Mouse (Mus musculus) liver, adult 2 months (tissue): Measurements from ENCODE around the gene Fhit. TPM values are rescaled to one million over a fixed set of nuclear protein-coding genes. Genes with fewer than 3 reads are reported as not detected.

ENCODE experiments used
- DNase-seq: peaks from one replicate; pipeline ENCODE4 v3.0.0-alpha.2; 2011; ENCODE audit warnings: low read depth, low spot score; ENCODE audit errors: extremely low read depth
- H3K27ac ChIP-seq: fragments of 200-500 bp; replicated peaks from 2 replicates; pipeline ENCODE4 v1.5.1; 2012; ENCODE audit warnings: low read depth, mild to moderate bottlenecking, control low read depth, inconsistent platforms, low read length; ENCODE audit not compliant: insufficient read depth
- H3K27me3 ChIP-seq: fragments of 200-500 bp; 2 replicates; pipeline ENCODE4 v1.6.1; 2012; ENCODE audit warnings: mild to moderate bottlenecking, moderate library complexity, low read length, inconsistent platforms; ENCODE audit not compliant: control insufficient read depth, insufficient read depth
- H3K36me3 ChIP-seq: fragments of 200-500 bp; 2 replicates; pipeline ENCODE4 v1.6.1; 2012; ENCODE audit warnings: low read length, inconsistent platforms; ENCODE audit not compliant: control insufficient read depth, insufficient read depth
- H3K4me1 ChIP-seq: fragments of 200-500 bp; 2 replicates; pipeline ENCODE4 v1.6.1; 2011; ENCODE audit warnings: low read length; ENCODE audit not compliant: control insufficient read depth, insufficient read depth
- H3K4me3 ChIP-seq: fragments of 200-500 bp; 2 replicates; pipeline ENCODE4 v1.5.1; 2011; ENCODE audit warnings: low read depth, mild to moderate bottlenecking, control low read depth, low read length, moderate library complexity; ENCODE audit not compliant: insufficient read depth
- H3K79me2 ChIP-seq: fragments of 200-500 bp; 2 replicates; pipeline ENCODE4 v1.6.1; 2012; ENCODE audit warnings: inconsistent platforms, mild to moderate bottlenecking, low read length, moderate library complexity; ENCODE audit not compliant: control insufficient read depth, insufficient read depth
- H3K9ac ChIP-seq: fragments of 200-500 bp; 2 replicates; pipeline ENCODE4 v1.6.1; 2012; ENCODE audit warnings: low read depth, mild to moderate bottlenecking, control low read depth, inconsistent platforms, low read length
- CTCF ChIP-seq: fragments of 200-500 bp; IDR thresholded peaks from 2 replicates; pipeline ENCODE4 v1.5.1; 2011; ENCODE audit warnings: low read depth, low read length, control low read depth
- POLR2A ChIP-seq: fragments of 200-500 bp; IDR thresholded peaks from 2 replicates; pipeline ENCODE4 v1.6.1; 2011; ENCODE audit warnings: low read length, control low read depth; ENCODE audit not compliant: insufficient read depth; ENCODE audit errors: extremely low read depth
- WGBS: fragments of 180-500 bp; shearing (Covaris S2); methylation state at CpG from one replicate; pipeline ENCODE4 v1.1.7; 2018; 5-methylcytosine and 5-hydroxymethylcytosine counted together
- polyA plus RNA-seq: library from polyadenylated mRNA; depleted of rRNA; stranded (reverse); fragments of >200 nt; gene quantifications from 2 replicates; pipeline ENCODE4 v1.2.3, GENCODE M21; 2012
- total RNA-seq: library from RNA; depleted of rRNA; stranded (reverse); fragments of >200 nt; gene quantifications from 2 replicates; pipeline ENCODE4 v1.2.3, GENCODE M21; 2014

Fhit gene
- total and polyA plus RNA-seq, 2 experiments, result 7.6 to 7.8 TPM

DNA sequence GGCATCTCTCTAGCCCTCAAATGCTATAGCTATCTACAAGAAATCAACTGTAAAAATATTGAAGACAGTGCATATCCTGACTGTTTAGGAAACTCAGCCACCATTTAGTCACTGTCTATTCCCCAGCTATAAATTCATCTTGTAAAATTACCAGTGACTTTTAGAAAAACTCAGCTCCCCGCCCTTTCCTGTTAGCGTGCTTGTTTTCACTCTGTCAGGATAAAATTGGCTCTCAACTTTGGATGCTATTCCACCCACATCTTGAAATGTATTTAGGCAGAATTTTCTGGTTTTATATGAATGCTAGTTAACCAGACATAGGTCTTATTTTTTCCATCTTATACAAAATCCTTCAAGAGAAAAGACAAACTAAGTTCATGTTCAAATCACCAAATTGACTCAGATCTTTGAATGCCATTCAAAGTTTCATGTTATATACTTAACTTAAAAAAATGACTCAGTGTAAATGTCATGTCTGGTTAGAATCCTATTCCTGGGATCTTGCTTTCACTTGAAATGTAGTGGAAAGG, 530.9 kb downstream of the Fhit start:
- no peak for DNase-seq
- H3K36me3 ChIP-seq, result no peaks in the 10 kb centered on the region
- no peaks in the 10 kb centered on the region for H3K4me1 ChIP-seq
- TF ChIP-seq POLR2A (no peak), CTCF (no peak)
- no peaks in the 10 kb centered on the region for H3K79me2 ChIP-seq
- H3K27ac ChIP-seq, result no peak overlapping the region
- H3K27me3 ChIP-seq, result no peaks in the 10 kb centered on the region
- 96% methylated on average over 2 of the region's 2 CpGs for WGBS
- H3K9ac ChIP-seq, result no peak overlapping the region
- no peak overlapping the region for H3K4me3 ChIP-seq

DNA sequence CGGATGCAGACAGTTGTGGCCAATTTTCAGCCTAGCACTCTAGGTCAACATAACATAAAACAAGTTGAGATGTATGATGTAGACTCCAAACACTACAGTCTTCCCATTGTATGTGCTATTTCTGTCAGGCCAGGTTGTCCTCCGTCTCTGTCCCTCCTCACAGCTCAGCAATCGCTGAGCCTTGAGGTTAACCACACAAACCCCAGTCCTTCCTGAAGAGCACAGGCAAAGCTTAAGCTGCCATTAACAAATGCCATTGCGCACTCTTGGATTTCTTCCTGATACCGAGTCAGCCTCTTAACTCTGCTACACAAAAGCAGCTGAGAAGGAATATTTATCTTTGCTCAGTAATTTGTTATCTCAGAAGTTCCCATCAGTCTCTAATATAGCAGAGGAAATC, 568.4 kb downstream of the Fhit start:
- DNase-seq, result no peak
- TF ChIP-seq POLR2A, result no peak
- no peak for TF ChIP-seq CTCF
- WGBS, result 58% methylated on average over 5 of the region's 5 CpGs
- no peak overlapping the region for H3K4me3 ChIP-seq
- no peak overlapping the region for H3K27ac ChIP-seq
- H3K79me2 ChIP-seq, result no peaks in the 10 kb centered on the region
- no peaks in the 10 kb centered on the region for H3K27me3 ChIP-seq
- H3K36me3 ChIP-seq, result no peaks in the 10 kb centered on the region
- no peaks in the 10 kb centered on the region for H3K4me1 ChIP-seq
- no peak overlapping the region for H3K9ac ChIP-seq

DNA sequence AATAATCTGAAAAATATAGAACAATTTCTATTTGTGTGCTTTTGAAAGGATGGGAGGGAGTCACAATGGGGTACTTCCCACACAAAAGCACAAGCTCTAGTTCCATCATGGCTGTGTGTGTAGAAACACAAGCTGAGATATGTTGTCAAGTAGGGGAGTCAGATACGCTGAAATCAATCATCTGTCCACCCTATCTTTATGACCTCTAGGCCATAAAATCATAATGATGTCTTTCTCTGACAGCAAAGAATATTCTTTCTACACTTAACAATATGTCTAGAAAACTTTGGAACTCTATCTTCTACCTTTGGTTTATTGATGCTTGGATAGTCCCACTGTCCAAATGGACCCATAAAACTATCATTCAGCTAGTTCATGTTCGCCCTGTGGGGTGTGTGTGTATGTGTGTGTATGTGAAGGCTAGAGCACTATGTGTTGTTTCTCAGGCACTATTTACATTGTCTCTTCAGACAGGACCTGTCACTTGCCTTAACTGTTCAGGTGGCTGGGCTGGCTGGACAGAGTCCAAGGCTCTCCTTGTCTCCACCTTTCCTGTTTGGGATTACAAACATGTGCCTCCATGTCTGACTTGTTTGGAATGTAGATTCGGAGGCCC, 592.8 kb downstream of the Fhit start:
- Histone ChIP-seq H3K27ac (no peak overlapping the region), H3K27me3 (no peaks in the 10 kb centered on the region), H3K4me1 (no peaks in the 10 kb centered on the region), H3K79me2 (no peaks in the 10 kb centered on the region), H3K4me3 (no peak overlapping the region), H3K36me3 (no peaks in the 10 kb centered on the region), H3K9ac (no peak overlapping the region)
- 75% methylated on average over 3 of the region's 3 CpGs for WGBS
- no peak for TF ChIP-seq POLR2A
- TF ChIP-seq CTCF, result no peak
- DNase-seq, result no peak

DNA sequence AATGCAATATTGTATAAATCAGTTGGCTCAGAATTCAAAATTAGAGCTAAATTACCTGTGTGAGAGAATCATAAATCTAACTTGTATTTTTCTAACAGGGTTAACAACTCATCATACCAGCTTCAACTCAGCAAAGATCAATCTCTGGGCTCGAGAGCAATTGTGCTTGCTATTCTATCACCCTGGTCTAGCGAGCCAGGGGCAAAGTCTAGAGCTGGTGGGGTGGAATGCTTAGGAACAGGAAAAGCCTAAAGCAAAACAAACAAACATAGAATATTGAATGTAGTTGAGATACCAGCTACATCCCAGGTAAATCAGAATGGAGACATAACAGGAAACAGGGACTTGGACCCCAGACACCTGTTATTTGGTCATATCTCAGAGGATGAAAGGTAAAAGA, 594.1 kb downstream of the Fhit start:
- Histone ChIP-seq H3K4me1 (no peaks in the 10 kb centered on the region), H3K4me3 (no peak overlapping the region), H3K9ac (no peak overlapping the region), H3K36me3 (no peaks in the 10 kb centered on the region), H3K79me2 (no peaks in the 10 kb centered on the region), H3K27ac (no peak overlapping the region), H3K27me3 (no peaks in the 10 kb centered on the region)
- TF ChIP-seq POLR2A, result no peak
- TF ChIP-seq CTCF, result no peak
- 45% methylated on average over 2 of the region's 2 CpGs for WGBS
- DNase-seq, result no peak

DNA sequence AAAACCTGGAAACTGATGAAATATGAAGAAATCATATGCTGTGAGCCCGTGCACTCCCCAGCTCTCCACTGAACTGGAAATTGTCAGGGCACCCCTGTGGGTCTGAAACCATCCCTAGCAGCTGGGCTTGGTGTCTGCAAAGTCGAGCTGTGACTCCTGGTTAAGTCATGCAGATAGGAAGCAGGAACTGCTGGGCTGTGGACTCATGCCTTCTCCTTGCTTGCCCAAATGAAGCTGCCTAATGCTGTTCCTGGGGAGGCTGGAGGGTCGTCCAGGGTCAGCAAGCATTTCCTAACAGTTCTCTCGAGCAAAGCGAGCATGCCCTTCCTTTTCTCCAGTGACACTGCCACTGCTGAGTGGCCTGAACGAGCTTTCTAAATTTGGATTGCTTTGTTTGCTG, 607.1 kb downstream of the Fhit start:
- Histone ChIP-seq H3K79me2 (no peaks in the 10 kb centered on the region), H3K27me3 (no peaks in the 10 kb centered on the region), H3K9ac (no peak overlapping the region), H3K4me3 (no peak overlapping the region), H3K27ac (no peak overlapping the region), H3K36me3 (no peaks in the 10 kb centered on the region), H3K4me1 (no peaks in the 10 kb centered on the region)
- no peak for TF ChIP-seq POLR2A
- no peak for TF ChIP-seq CTCF
- WGBS, result 44% methylated on average over 6 of the region's 6 CpGs
- no peak for DNase-seq

DNA sequence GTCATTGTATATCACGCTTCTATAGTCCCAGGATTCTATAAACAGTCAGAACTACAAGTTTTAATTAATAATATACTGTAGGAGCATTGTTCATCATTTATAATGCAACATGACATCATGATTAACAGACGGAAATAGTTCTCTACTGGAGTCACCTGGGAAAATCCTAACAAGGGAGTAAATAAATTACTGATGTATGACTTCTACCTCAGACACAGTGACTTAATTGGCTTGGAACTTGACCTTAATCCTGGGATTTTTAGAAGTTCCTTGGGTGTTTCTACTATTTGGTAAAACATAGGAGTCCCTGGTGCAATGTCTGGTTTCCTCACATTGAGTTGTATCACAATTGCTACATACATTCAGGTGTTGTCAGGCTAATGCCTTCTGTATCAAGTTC, 613.2 kb downstream of the Fhit start:
- Histone ChIP-seq H3K4me3 (no peak overlapping the region), H3K36me3 (no peaks in the 10 kb centered on the region), H3K79me2 (no peaks in the 10 kb centered on the region), H3K9ac (no peak overlapping the region), H3K27ac (no peak overlapping the region), H3K4me1 (no peaks in the 10 kb centered on the region), H3K27me3 (no peaks in the 10 kb centered on the region)
- TF ChIP-seq POLR2A (no peak), CTCF (no peak)
- 95% methylated on average over 2 of the region's 2 CpGs for WGBS
- DNase-seq, result no peak
